Mouse (Mus musculus): ENCODE results near the gene Rab8b.
"Not testable (repeated sequence)": the region's sequence is repeated elsewhere in the genome, so short reads cannot be mapped to it uniquely, and the experiment has no call there.

Gene Rab8b

DNA sequence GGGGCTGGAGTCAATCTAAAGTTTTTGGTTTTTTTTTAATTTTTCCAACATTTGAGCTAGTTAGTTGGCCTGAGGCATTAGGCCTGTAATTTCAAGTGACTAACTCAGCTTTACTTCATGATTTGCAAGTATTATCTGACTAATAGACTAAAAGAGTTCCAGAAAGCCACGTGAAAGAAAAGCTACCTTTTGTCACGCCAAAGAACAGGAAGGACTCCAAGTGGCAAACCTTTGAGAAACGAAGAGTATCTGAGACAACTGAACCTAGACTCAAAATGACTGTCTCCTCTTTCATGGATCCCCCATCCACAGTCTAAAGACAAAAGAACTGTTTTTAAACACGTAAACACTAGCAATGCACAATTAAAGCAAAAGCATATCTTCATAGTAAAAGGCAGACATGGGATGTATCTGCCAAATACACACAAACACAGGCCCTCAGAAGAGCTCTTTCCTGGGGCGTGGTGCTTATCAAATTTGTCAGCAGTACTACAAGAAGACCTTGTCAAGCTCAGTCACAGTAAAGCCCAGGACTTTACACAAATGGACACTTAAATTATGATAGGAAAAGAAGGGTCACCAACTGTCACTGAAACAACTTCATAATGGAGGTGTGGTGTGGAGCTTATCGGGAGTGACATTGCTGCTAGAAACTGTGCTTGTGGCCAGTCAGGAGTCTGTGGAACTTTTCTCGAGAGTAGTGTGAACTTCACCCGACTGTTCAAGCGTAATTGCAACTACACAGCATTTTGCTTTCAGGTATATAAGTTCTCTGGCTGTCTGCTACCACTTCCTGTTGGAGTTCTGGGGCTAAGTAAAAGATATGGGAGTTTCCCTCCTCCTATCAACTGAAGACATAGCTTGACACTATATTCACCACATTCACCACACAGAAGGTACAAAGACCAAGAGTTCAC, 3.4 kb downstream of the Rab8b start:
- DNase-seq = no peak

DNA sequence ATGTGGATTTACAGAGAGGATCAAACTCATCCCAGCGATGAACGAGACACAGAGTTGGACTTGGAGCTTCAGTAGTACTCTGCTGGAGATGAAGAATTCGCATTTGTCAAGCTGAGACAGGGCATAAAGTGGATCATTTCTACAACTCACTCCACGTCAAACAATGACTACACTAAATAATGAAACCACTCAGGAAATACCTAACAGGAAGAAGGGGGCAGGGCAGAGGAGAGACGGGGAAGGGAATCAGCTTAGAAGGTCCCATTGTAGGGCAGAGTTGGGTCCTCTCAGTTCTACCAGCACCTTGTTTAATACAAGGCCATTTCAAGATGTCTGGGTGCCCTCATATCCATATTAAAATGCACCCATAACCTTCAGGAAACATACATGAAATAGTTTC, 4.1 kb downstream of the Rab8b start:
- no peak for DNase-seq

DNA sequence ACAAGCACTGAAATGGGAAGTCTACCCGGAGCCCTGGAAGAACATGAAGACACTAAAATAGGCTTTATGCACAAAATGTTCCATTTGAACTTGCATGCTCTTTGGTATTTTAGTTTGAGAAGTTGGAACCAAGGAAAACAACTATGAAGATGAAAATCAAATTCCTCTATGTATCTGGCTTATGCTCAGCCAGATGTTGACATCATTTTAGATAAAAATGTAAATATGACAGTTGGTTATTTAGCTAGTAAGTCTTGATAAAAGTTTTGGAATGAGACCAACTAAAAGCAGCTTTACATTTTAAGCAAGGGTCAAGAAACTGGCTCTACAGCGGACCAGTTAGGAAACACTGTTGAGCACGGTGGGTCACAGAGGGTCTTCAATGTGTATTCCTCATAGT, 4.9 kb downstream of the Rab8b start:
- no peak for DNase-seq

DNA sequence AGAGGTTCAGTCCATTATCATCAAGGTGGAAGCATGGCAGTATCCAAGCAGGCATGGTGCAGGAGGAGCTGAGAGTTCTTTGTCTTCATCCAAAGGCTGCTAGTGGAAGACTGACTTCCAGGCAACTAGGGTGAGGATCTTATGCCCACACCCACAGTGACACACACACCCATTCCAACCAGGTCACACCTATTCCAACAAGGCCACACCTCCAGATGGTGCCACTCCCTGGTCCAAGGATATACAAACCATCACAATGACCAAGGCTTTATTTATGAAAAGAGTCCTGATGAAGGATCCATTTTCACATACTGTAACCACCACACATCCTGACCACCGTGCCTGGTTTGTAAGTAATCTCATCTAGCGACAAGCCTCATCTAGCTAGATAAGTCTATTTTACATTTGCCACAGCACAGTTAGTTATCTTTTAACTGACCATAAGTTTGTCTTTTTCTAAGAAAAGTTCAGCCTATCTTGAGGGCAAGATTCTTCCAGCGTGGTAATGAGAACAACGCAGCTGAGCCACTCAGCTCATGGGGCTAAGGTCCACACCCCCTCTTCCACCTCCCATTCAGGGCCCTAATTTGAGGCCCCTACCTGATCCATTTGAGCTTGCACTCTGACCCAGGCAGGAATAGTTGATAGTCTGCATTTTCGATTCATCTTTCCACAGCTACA, 6.1 kb downstream of the Rab8b start:
- DNase-seq = not testable (repeated sequence)

- DNase-seq = no peak
Measured at GRCm38 (mm10) chr9:66912304-66912703, 7.2 kb downstream of the Rab8b start.

DNA sequence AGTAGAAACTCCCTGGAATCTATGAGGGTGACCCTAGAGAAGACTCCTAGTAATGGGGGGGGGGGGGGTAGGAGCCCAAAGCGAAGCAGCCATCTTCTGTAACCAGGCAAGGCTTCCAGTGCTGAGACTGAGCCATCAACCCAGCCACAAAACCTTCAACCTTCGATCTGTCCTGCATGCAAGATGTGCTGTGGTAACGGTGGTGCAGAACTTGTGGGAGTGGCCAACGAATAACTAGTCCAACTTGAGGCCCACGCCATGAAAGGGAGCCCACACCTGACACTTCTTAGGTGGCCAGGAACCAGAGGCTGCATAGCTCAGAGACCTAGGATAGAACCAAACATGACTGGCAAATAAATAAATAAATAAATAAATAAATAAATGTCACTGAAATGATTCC, 8.8 kb downstream of the Rab8b start:
- no peak for DNase-seq

GRCm38 (mm10) chr9:66909922-66910321, 9.6 kb downstream of the Rab8b start:
- no peak for DNase-seq

DNA sequence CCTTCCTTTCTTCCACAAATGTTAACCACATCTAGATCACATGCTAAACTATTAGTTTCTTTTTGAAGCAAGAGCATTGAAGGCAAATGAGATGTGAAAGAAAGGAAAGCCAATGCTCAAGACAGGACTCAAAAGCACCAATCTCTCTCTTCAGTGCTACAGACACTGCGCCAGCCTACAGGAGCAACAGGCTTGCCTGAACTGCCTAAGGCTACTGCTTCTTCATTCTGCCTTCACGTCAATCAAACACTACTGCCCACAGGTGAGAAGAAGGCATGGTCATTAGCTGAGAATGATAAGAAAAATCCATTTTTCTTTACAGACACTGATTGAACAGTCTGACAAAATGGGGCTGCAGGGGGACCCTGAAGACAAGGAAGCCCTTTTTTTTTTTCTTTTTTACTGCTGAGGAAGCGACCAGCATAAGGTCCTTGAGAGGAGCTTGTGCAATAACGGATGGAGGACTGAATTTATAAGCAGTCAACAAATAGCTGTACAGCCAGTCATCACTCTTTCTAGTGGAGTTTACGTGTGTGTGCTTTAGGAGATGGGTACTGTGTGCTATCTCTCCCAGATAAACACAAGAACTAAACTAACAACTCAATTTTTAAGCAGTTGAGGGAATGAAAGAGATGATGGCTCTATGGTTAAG, 11.6 kb downstream of the Rab8b start:
- no peak for DNase-seq

GRCm38 (mm10) chr9:66907126-66907525, 12.4 kb downstream of the Rab8b start:
- no peak for DNase-seq

DNA sequence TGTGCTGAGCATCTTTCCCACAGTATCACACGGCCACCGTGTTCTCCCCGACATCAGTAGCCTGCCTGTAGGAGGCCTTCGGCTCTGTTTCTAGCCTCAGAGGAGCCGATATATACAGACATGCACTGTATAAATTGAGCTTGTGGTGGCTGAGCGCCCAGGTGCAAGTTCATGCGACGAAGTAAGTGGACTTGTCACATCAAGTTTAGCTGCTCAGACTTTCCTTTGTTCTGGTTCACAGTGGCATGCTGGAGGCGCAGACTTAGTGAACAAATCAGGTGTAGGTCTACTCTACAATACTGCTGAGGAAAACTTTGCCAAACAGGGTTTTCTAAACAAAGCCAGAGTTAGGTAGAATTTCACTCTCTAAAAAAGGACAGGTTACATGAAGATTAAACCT, 13.5 kb downstream of the Rab8b start:
- no peak for DNase-seq

DNA sequence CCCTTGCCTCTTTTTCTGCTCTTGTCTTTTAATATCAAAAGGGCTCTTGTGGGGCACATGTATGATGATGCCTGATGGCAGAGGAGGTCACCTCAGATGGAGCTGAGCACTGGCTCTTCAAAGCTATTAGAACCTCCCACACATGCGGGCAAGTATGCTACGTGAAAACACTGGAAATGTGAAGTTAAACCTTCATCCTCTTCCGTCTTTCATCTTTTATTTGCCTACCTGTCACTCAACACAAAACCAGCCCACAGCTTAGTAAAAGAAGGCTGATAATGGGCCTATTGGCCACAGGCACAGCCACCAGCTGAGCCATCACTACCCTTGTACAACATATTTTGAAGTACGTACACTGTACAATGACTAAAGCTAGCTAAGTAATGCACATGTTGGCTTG, 20.0 kb downstream of the Rab8b start:
- no peak for DNase-seq

DNA sequence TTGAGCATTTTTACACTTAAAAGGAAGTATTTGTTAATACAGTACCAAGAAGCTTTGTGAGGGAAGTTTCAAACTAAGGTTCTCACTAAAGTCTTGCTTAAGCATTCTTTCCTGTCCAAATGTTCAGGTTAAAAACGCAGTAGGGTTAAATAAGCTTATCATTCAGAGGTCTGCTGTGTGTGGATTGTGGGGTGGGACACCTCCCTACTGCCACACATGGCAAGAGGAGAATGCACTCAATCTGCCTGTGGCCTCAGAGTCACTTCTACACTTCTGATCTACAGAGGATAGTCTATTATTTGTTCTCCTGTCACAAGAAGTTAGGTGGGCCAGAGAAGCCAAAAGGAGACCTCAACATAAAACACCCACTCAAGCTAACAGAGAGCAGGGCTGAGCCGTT, 20.4 kb downstream of the Rab8b start:
- DNase-seq = no peak

GRCm38 (mm10) chr9:66897851-66898250, 21.6 kb downstream of the Rab8b start:
- DNase-seq = no peak

- no peak for DNase-seq
Measured at GRCm38 (mm10) chr9:66896951-66897350, 22.5 kb downstream of the Rab8b start.

- no peak for DNase-seq
Measured at GRCm38 (mm10) chr9:66895995-66896394, 23.5 kb downstream of the Rab8b start.

DNA sequence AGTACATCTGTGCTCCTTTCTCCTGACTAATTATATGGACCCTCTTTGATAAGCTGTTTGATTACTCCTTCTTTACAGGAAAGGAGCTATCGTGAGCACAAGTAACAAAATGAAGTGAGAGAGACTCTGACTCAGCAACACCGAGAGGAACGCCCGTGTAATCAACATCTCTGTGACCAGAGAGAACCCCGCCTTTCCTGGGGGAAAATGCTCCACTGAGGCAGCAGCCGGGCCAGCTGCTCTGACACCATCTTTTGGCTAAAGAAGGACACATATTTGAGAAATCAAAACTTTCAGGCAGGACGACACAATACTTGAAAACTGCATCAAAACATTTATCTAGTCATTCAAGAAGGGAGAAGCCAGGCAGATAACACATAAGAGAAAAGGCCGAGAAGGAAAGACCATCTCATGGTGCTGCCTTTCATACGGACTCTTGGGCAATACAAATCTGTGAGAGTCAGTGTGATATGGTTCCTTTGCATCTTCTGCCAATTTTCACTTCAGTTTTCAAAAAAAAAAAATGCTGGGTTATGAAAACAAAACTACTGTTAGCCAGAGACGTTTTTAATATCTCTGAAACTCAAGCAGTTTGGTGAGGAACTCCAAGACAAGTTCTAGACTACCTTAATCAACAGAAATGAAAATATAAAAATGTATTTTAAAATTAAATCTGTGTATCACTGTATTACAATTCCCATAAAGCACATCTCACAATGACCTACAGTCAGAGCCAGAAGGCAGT, 24.3 kb downstream of the Rab8b start:
- DNase-seq = no peak

DNA sequence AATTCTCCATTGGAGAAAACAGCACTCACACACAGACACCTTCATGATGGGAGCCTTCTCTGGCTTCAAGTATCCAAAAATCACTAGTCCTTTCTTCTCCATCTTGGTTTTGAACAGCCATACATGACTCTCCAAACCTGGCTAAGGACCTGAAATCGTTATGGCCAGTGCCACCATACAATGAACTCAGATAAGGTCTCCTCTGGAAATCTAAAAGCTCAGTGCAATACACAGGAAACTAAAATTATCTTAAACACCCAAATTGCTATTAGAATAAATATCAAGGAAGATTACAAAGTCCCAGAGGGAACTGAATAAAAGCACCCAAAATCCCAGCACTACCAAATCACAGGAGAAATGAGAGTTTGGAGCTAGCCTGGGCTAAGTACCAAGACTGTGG, 25.1 kb downstream of the Rab8b start:
- DNase-seq = no peak

DNA sequence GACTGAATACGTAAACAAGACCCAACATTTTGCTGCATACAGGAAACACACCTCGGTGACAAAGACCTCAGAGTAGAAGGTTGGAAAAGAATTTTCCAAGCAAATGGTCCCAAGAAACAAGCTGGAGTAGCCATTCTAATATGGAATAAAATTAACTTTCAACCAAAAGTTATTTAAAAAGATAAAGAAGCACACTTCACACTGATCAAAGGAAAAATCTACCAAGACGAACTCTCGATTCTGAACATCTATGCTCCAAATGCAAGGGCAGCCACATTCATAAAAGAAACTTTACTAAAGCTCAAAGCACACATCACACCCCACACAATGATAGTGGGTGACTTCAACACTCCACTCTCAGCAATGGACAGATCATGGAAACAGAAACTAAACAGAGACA, 27.0 kb downstream of the Rab8b start:
- DNase-seq = not testable (repeated sequence)

- no peak for DNase-seq
Measured at GRCm38 (mm10) chr9:66887960-66888610, 31.4 kb downstream of the Rab8b start.

- no peak for DNase-seq
Measured at GRCm38 (mm10) chr9:66887301-66887902, 32.1 kb downstream of the Rab8b start.

GRCm38 (mm10) chr9:66886818-66887217, 32.7 kb downstream of the Rab8b start:
- DNase-seq = no peak

- no peak for DNase-seq
Measured at GRCm38 (mm10) chr9:66886366-66886765, 33.1 kb downstream of the Rab8b start.
